Mouse (Mus musculus): ENCODE results near the gene Tmem108. TPM values are rescaled to one million over a fixed set of nuclear protein-coding genes. Genes with fewer than 3 reads are reported as not detected.

Tmem108 gene
- polyA plus RNA-seq, 1 experiment from 2014 or later: 14.2 TPM

DNA sequence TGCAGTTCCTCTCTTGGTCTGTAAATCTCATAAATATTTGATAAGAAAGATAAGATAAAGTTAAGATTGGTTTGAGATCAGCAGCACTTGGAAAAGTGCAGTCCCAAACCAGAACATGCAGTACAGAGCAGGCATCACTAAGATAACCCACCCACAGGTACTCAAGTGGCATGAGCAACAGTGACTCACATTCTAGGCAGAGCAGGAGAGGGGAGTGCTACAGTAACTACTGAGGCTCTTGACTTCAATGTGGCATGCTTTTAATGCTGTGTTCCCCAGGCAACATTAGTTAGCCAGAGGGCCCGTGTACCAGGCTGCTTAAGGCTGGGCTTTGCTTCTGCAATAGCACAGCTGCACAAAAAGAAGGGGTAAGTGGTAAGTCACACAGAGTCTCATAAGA, 99.8 kb downstream of the Tmem108 start:
- Histone ChIP-seq H3K4me2 (ENCODE audit: low read depth, low read length) (no peak overlapping the region), H3K36me3 (replicated peaks; ENCODE audit: control insufficient read depth, insufficient read depth, low read depth, low read length) (no peaks in the 10 kb centered on the region), H3K4me1 (ENCODE audit: control insufficient read depth, insufficient read depth, low read length) (no peaks in the 10 kb centered on the region; the same call in 1 of the 2 replicates), H3K9ac (replicated peaks; ENCODE audit: low read length) (no peak overlapping the region), H3K27ac (replicated peaks; ENCODE audit: low read depth, low read length) (no peak overlapping the region), H3K4me3 (ENCODE audit: low read depth, low read length) (no peak overlapping the region), H3K27me3 (ENCODE audit: control insufficient read depth, insufficient read depth, low read length) (no peaks in the 10 kb centered on the region), H3K9me3 (replicated peaks; ENCODE audit: control insufficient read depth, low read length) (no peaks in the 10 kb centered on the region)
- DNase-seq (ENCODE audit: low spot score) (no peak), ATAC-seq (replicated peaks; ENCODE audit: insufficient number of reproducible peaks, low FRiP score, low TSS enrichment, low read depth) (no peak)
- WGBS: 71% methylated on average over 1 of the region's 1 CpGs

- H3K4me1 ChIP-seq (ENCODE audit: control insufficient read depth, insufficient read depth, low read length): peaks cover 3% of the 10 kb centered on the region
These were observed 103.7 kb downstream of the Tmem108 start for GRCm38 (mm10) chr9:103657981-103658380.

GRCm38 (mm10) chr9:103657183-103657975, 104.3 kb downstream of the Tmem108 start:
- Histone ChIP-seq H3K4me3 (ENCODE audit: low read depth, low read length) (no peak overlapping the region), H3K4me2 (ENCODE audit: low read depth, low read length) (no peak overlapping the region), H3K9ac (replicated peaks; ENCODE audit: low read length) (no peak overlapping the region), H3K27ac (replicated peaks; ENCODE audit: low read depth, low read length) (no peak overlapping the region), H3K27me3 (ENCODE audit: control insufficient read depth, insufficient read depth, low read length) (no peaks in the 10 kb centered on the region), H3K4me1 (ENCODE audit: control insufficient read depth, insufficient read depth, low read length) (peaks cover 3% of the 10 kb centered on the region), H3K9me3 (replicated peaks; ENCODE audit: control insufficient read depth, low read length) (no peaks in the 10 kb centered on the region), H3K36me3 (replicated peaks; ENCODE audit: control insufficient read depth, insufficient read depth, low read depth, low read length) (no peaks in the 10 kb centered on the region)
- WGBS: 31% methylated on average over 13 of the region's 13 CpGs
- 0 out of 2 replicates have a peak, but pooled peaks have one; percentile 26 for ATAC-seq (replicated peaks; ENCODE audit: insufficient number of reproducible peaks, low FRiP score, low TSS enrichment, low read depth)
- DNase-seq (ENCODE audit: low spot score): peak; percentile 74

More at GRCm38 (mm10) chr9:103657981-103658380, 103.7 kb downstream of the Tmem108 start:
- 69% methylated on average over 5 of the region's 5 CpGs for WGBS
- Histone ChIP-seq H3K9me3 (replicated peaks; ENCODE audit: control insufficient read depth, low read length) (no peaks in the 10 kb centered on the region), H3K27ac (replicated peaks; ENCODE audit: low read depth, low read length) (no peak overlapping the region), H3K36me3 (replicated peaks; ENCODE audit: control insufficient read depth, insufficient read depth, low read depth, low read length) (no peaks in the 10 kb centered on the region), H3K4me3 (ENCODE audit: low read depth, low read length) (no peak overlapping the region), H3K27me3 (ENCODE audit: control insufficient read depth, insufficient read depth, low read length) (no peaks in the 10 kb centered on the region), H3K9ac (replicated peaks; ENCODE audit: low read length) (no peak overlapping the region), H3K4me2 (ENCODE audit: low read depth, low read length) (no peak overlapping the region)
- ATAC-seq (replicated peaks; ENCODE audit: insufficient number of reproducible peaks, low FRiP score, low TSS enrichment, low read depth) (no peak), DNase-seq (ENCODE audit: low spot score) (no peak)

DNA sequence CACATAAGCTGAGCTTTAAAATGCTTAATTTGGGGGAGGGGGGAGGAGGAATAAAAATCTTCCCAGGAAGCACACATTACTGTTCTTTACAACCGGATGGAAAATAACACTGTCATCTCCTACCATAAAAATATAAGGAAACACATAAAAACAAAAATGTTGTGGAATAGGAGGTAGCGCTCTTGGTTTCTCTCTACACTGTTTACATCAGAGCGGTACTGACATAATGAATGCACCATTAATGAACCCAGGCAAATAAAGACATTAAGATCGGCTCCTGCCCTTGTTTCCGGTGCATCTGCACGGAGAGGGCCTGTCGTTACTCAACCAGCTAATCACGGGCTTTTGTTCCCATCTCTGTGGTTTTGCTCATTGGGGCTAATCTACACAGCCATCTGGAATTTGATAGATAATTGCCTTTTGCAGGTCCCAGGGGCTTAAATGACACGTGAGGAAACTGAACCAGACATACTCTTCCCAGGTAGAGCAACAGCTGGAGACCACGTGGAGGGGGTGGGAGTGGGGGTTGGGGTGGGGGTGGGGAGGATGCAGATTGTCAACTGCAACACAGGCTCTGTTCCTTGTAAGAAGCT, 107.5 kb downstream of the Tmem108 start:
- 8% methylated on average over 10 of the region's 10 CpGs for WGBS
- Histone ChIP-seq H3K4me2 (ENCODE audit: low read depth, low read length) (no peak overlapping the region), H3K4me3 (ENCODE audit: low read depth, low read length) (no peak overlapping the region)

GRCm38 (mm10) chr9:103652127-103652882, 109.3 kb downstream of the Tmem108 start:
- no peak overlapping the region for H3K4me3 ChIP-seq (ENCODE audit: low read depth, low read length)
- H3K9me3 ChIP-seq (replicated peaks; ENCODE audit: control insufficient read depth, low read length): no peaks in the 10 kb centered on the region
- no peak overlapping the region for H3K27ac ChIP-seq (replicated peaks; ENCODE audit: low read depth, low read length)
- H3K9ac ChIP-seq (replicated peaks; ENCODE audit: low read length): no peak overlapping the region
- no peaks in the 10 kb centered on the region for H3K27me3 ChIP-seq (ENCODE audit: control insufficient read depth, insufficient read depth, low read length)
- WGBS: 66% methylated on average over 8 of the region's 8 CpGs
- H3K36me3 ChIP-seq (replicated peaks; ENCODE audit: control insufficient read depth, insufficient read depth, low read depth, low read length): no peaks in the 10 kb centered on the region
- H3K4me2 ChIP-seq (ENCODE audit: low read depth, low read length): no peak overlapping the region
- H3K4me1 ChIP-seq (ENCODE audit: control insufficient read depth, insufficient read depth, low read length): peaks cover 5% of the 10 kb centered on the region
- ATAC-seq (replicated peaks; ENCODE audit: insufficient number of reproducible peaks, low FRiP score, low TSS enrichment, low read depth) (no peak), DNase-seq (ENCODE audit: low spot score) (no peak)

More for the DNA sequence above, 107.5 kb downstream of the Tmem108 start:
- peak; percentile 55 for ATAC-seq (replicated peaks; ENCODE audit: insufficient number of reproducible peaks, low FRiP score, low TSS enrichment, low read depth)
- DNase-seq (ENCODE audit: low spot score): peak; percentile 85
- no peaks in the 10 kb centered on the region for H3K36me3 ChIP-seq (replicated peaks; ENCODE audit: control insufficient read depth, insufficient read depth, low read depth, low read length)
- no peaks in the 10 kb centered on the region for H3K27me3 ChIP-seq (ENCODE audit: control insufficient read depth, insufficient read depth, low read length)
- no peak overlapping the region for H3K9ac ChIP-seq (replicated peaks; ENCODE audit: low read length)
- no peaks in the 10 kb centered on the region for H3K9me3 ChIP-seq (replicated peaks; ENCODE audit: control insufficient read depth, low read length)
- 0 out of 2 replicates have a peak overlapping the region, but pooled peaks have one; percentile 14 for H3K27ac ChIP-seq (replicated peaks; ENCODE audit: low read depth, low read length)
- peaks cover 3% of the 10 kb centered on the region for H3K4me1 ChIP-seq (ENCODE audit: control insufficient read depth, insufficient read depth, low read length)

DNA sequence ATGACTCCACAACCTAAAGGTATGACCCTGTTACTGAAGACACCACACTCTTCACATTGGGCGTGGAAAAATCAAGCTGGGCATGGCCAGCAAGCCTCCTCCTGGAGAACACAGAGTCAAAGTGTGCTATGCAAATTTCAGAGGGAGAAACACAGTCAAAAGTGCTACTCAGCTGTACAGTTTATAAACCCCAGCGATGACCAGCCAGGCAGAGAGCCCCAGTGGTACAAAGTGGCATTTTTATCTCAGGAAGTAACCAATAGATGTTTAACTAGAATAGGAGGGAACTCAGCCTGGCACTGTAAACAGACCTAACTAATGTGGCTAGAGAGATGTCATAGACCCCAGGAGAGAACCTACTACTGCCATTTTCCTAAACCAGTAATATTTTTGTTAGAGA, 115.0 kb downstream of the Tmem108 start:
- Histone ChIP-seq H3K9me3 (replicated peaks; ENCODE audit: control insufficient read depth, low read length) (no peaks in the 10 kb centered on the region), H3K36me3 (replicated peaks; ENCODE audit: control insufficient read depth, insufficient read depth, low read depth, low read length) (no peaks in the 10 kb centered on the region), H3K4me2 (ENCODE audit: low read depth, low read length) (no peak overlapping the region), H3K9ac (replicated peaks; ENCODE audit: low read length) (no peak overlapping the region), H3K27me3 (ENCODE audit: control insufficient read depth, insufficient read depth, low read length) (no peaks in the 10 kb centered on the region), H3K27ac (replicated peaks; ENCODE audit: low read depth, low read length) (no peak overlapping the region), H3K4me3 (ENCODE audit: low read depth, low read length) (no peak overlapping the region), H3K4me1 (ENCODE audit: control insufficient read depth, insufficient read depth, low read length) (peaks cover 2% of the 10 kb centered on the region; the same call in 1 of the 2 replicates)
- ATAC-seq (replicated peaks; ENCODE audit: insufficient number of reproducible peaks, low FRiP score, low TSS enrichment, low read depth): no peak
- DNase-seq (ENCODE audit: low spot score): no peak
- WGBS: 81% methylated on average over 2 of the region's 2 CpGs

DNA sequence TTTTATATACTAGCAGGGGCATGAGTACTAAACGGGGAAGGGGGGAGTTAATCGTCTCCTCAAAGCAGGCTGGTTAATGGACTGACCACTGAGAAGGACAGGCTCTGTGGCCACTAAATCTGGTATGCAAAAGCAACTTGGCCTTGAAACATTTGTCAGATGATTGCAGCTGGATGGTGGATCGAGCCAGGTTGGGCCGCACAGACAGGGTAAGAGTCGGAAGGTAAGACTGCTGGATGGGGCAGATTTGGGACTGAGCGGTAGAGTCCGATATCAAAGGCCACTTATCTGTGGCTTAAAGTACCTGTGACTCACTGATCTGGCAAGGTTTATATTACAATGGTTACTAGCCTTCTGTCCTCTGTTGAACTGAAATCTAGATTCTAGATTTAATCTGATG, 115.9 kb downstream of the Tmem108 start:
- Histone ChIP-seq H3K27me3 (ENCODE audit: control insufficient read depth, insufficient read depth, low read length) (no peaks in the 10 kb centered on the region), H3K27ac (replicated peaks; ENCODE audit: low read depth, low read length) (no peak overlapping the region), H3K4me1 (ENCODE audit: control insufficient read depth, insufficient read depth, low read length) (peaks cover 2% of the 10 kb centered on the region; the same call in 1 of the 2 replicates), H3K4me2 (ENCODE audit: low read depth, low read length) (no peak overlapping the region), H3K36me3 (replicated peaks; ENCODE audit: control insufficient read depth, insufficient read depth, low read depth, low read length) (no peaks in the 10 kb centered on the region), H3K9me3 (replicated peaks; ENCODE audit: control insufficient read depth, low read length) (no peaks in the 10 kb centered on the region), H3K9ac (replicated peaks; ENCODE audit: low read length) (no peak overlapping the region), H3K4me3 (ENCODE audit: low read depth, low read length) (no peak overlapping the region)
- ATAC-seq (replicated peaks; ENCODE audit: insufficient number of reproducible peaks, low FRiP score, low TSS enrichment, low read depth) (no peak), DNase-seq (ENCODE audit: low spot score) (no peak)
- WGBS: 92% methylated on average over 7 of the region's 7 CpGs
